Mouse (Mus musculus) heart, adult 11 months (tissue): Measurements from ENCODE around the gene Cpsf4.
"Not testable (repeated sequence)": the region's sequence is repeated elsewhere in the genome, so short reads cannot be mapped to it uniquely, and the experiment has no call there.

Experiments used
- DNase-seq: peaks from one replicate; pipeline ENCODE4 v3.0.0; 2022

Cpsf4 gene

DNA sequence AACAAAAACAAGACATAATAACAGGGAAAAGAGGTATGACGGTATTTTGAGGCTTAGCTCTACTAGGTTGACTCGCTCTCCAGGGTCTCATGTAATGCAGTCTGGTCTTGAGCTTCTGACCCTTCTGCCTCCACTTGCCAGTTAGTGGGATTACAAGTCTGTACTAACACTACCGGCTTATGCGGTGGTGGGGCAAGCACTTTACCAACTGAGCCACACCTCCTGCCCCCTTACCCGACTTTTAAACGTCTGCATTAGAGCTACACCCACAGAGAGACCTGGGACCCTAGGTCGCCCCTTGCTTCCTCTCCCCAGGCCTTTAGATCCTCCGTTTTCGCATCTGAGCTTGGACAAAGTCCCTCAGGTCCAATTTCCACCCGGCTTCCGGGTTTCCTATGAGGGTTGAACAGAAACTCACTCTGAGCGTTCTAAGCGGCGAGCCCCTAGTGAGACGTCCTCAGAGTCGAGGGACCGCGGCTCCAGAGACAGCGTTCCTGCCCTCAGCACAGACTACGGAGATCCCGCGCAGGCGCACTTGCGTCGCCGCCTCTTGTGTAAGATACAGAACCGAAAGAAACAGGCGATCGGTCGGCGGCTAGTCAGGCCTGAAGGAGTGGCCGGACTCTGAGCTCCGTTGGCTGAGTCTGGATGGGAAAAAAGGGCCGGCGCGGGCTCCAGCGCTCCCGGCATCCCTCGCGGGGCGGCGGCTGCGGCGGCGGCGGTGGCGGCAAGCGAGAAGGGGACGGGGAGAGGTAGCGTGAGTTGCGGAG lies at the start of gene Cpsf4, which contains the start of gene Ptcd1:
Gene Cpsf4, plus strand, starts transcription at position 678 of the 770 bp plus-strand sequence.
Gene Ptcd1, minus strand, starts transcription at position 573 of the 770 bp plus-strand sequence.
- peak; percentile 100 for DNase-seq

- peak; percentile 94 for DNase-seq
Measured at GRCm38 (mm10) chr5:145118005-145118404, 49.0 kb upstream of the Cpsf4 start.

DNA sequence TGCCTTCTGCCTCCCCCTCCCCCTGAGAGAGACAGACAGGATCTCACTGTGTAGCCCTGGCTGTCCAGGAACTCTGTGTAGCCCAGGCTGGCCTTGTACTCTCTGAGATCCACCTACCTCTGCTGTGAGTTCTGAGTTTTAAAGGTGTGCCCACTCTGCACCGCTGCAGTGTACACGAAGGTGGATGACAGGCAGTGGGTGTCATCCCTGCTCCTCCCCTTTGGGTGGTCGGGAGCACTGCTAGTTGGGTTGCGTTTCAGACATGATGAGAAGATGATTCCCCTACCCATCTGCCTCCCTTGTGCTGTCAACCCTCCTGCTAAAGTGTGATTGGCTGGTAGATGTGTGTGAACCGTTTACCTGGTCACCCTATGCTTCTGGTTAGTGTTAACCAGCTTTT lies 48.6 kb upstream of the Cpsf4 start:
- peak; percentile 91 for DNase-seq

GRCm38 (mm10) chr5:145119385-145119784 lies 47.6 kb upstream of the Cpsf4 start:
- DNase-seq = no peak

DNA sequence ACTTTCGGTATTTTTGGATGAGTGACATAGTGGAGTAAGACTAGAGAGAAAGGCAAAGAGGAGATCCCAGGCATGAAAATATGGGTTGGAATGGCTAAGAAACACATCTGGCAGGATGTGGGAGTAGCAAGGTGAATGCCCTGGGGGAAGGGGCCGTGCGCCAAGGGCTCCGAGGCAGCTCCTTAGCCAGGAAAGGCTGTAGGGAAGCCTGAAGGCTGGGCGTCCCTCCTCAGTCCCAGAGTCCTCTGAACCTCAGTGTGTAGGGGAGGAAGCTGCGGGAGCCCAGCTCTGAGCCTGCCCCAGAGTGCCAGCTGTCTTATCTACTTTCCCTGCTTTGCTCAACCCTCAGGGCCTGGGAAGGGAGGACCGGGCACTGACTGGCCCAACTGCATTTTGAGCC lies 46.1 kb upstream of the Cpsf4 start:
- DNase-seq = peak; percentile 93

- peak; percentile 86 for DNase-seq
Measured at GRCm38 (mm10) chr5:145123396-145123795, 43.6 kb upstream of the Cpsf4 start.

- DNase-seq = peak; percentile 90
Measured at GRCm38 (mm10) chr5:145126580-145126979, 40.4 kb upstream of the Cpsf4 start.

- no peak for DNase-seq
Measured at GRCm38 (mm10) chr5:145129124-145129523, 37.9 kb upstream of the Cpsf4 start.

DNA sequence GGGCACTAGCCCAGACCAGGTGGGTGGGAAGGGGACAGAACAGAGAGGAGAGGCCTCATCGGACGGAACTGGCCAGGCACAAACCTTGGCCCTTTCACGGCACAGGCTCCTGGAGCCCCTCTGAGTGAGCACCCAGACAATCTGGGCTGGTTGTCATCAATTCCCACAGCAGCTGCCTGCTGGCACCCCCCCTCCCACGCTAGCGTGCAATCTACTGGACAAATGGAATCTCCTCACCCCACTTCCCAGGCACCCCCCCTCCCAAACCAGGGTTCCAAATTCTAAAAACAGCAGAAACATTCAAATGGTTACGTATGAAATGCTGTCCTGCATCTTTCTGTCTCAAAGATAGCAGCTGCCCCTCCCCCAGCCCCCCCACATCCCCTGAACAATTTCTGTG lies 37.2 kb upstream of the Cpsf4 start:
- not testable (repeated sequence) for DNase-seq

GRCm38 (mm10) chr5:145130191-145130590 lies 36.8 kb upstream of the Cpsf4 start:
- peak; percentile 95 for DNase-seq

DNA sequence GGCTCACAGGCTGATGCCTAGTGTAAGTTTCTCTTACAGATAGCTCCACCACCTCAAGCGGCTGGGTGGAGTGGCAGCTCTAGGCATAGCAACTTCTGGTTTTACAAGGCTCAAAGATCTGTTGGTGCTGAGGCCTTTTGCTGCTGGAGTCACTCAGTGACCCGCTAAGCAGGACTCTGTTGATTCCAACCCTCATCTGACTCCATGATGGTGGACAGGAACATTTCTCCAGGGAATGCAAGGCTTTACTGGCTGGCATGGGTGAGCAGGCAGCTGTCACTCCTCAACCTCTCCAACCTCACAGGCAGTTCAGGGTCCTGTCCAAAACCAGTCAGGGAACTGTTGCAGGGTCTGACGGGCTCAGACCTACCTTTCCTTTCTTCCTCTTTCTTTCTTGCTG lies 36.0 kb upstream of the Cpsf4 start:
- no peak for DNase-seq

DNA sequence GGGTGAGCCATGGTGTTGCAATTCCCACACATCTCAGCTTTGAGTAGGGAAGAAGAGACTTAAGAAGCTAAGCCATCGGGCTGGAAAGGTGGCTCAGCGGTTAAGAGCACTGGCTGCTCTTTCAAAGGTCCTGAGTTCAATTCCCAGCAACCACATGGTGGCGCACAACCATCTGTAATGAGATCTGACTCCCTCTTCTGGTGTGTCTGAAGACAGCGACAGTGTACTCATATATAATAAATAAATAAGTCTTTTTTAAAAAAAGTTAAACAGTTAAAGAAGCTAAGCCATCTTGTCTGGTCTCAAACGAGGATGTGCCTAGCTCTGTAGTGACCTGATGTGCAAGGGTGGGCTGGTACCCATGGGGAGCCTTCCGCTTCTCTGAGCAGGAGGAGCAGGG lies 33.7 kb upstream of the Cpsf4 start:
- not testable (repeated sequence) for DNase-seq

GRCm38 (mm10) chr5:145138836-145139235 lies 28.2 kb upstream of the Cpsf4 start:
- DNase-seq = no peak

DNA sequence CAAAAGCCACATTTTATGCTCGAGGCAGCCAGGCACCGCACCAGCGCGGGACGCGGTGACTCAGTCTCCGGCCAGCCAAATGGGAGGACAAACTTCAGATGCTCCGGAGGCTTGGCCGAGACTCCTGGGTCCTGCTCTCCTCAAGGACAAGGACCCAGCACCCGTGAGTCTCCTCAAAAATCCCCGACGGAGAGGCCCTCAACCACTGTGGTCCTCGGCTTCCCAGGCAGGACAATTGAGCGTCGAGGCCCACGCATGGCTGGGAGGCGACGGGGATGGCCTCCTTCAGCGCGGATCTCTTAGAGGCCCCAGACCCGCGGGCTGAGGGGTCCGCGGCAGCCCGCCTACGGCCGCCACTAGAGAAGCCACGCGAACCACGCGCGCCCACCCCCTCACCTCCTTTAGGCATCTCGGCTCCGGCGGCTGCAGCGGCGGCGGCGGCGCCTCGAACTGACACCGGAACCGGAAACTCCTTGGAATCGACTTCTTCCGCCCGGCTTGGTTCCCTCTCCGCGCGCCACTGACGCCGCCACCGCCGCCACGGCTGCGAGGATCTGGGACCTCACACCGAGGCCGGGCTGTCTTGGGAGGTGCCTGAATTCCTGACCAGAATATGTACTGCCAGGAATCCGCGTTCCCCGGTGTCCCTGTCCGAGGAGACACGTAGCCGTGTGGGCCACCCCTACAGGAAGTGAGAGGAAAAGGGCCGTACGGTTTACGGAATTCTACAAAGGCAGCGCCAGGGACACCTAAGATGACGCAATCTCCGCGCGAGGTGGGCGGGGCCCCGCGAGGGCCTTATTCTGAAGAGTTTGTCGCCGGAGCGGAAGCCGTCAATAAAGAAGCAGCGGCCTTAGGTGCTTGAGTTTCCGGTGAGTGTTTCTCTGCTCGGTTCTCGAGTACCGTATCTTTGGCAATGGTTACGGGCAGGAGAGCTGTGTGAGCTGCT lies 27.2 kb upstream of the Cpsf4 start, which contains the start of the genes Pdap1 and Bud31:
Gene Pdap1, minus strand, starts transcription at position 668 of the 949 bp plus-strand sequence.
Gene Bud31, plus strand, starts transcription at position 792 of the 949 bp plus-strand sequence.
- peak; percentile 99 for DNase-seq

- peak; percentile 92 for DNase-seq
Measured at GRCm38 (mm10) chr5:145140611-145141010, 26.4 kb upstream of the Cpsf4 start.

DNA sequence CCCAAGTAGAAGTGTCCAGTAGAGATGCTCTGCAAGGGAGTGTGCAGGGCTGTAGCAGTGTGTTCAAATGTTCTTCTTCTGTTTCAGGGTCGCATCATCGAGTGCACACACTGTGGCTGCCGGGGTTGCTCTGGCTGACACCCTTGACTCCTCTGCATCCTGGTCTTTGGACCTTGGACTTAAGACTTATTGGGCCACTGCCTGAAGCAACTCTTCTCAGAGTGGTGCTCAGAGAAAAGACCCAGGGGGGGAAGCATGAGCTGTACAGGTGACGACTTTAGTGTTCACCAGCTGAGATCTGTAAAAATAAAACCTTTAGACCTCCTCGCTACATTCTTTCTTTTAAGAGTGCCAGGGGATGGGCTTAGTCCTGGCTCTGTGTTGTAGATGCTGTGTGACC lies 19.3 kb upstream of the Cpsf4 start:
- DNase-seq = no peak

DNA sequence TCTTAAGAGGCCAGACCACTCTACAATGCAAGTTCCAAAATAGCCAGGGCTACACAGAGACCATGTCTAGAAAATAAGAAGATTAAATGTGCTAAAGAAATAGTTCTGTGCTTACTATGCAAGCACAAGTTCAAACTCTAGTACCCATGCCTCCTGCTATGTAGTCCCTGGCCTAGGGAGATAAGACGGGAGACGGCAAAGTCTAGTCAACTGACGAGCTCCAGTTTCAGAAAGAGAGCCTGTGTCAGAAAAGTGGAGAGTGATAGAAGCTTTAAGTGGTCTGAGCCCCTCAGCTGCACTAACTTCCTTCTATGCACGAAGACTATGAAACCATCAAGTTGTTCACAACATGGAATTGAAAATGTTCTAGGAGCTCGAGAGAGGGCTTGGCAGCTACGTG lies 17.7 kb upstream of the Cpsf4 start:
- no peak for DNase-seq

DNA sequence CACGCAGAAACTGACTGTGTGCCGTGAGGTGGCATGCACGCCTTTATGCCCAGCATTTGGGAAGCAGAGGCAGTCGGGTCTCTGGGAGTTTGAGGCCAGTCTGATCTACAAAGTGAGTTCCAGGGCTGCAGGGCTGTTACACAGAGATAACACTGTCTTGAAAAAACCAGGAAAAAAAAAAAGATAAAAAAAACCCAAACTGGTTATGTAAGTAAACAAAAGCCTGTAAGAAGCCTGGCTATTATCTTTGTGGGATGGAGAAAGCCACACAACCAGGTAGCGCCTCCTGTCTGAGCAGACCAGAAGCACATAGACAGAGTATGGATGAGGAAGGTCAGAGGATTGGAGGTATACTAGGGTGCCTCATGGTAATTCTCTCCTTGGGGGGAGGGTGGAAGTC lies 14.3 kb upstream of the Cpsf4 start:
- no peak for DNase-seq

GRCm38 (mm10) chr5:145161361-145161760 lies 5.7 kb upstream of the Cpsf4 start:
- no peak for DNase-seq

- peak; percentile 85 for DNase-seq
Measured at GRCm38 (mm10) chr5:145164710-145165109, 2.3 kb upstream of the Cpsf4 start.

GRCm38 (mm10) chr5:145165184-145165583 lies 1.8 kb upstream of the Cpsf4 start:
- peak; percentile 92 for DNase-seq

DNA sequence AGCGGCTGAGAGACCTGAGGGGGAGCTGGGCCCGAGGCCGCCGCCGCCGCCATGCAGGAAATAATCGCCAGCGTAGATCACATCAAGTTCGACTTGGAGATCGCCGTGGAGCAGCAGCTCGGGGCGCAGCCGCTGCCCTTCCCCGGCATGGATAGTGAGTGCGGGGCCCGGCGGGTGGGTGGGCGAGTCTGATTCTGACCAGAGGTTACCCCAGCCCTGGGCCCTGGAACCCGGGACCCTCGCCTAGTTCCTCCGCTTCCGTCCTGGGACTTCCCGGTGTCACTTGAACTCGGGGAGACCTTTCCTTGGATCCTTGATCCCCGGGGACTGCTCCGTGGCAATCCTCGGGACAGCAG lies 271 bp downstream of the Cpsf4 start:
- no peak for DNase-seq

DNA sequence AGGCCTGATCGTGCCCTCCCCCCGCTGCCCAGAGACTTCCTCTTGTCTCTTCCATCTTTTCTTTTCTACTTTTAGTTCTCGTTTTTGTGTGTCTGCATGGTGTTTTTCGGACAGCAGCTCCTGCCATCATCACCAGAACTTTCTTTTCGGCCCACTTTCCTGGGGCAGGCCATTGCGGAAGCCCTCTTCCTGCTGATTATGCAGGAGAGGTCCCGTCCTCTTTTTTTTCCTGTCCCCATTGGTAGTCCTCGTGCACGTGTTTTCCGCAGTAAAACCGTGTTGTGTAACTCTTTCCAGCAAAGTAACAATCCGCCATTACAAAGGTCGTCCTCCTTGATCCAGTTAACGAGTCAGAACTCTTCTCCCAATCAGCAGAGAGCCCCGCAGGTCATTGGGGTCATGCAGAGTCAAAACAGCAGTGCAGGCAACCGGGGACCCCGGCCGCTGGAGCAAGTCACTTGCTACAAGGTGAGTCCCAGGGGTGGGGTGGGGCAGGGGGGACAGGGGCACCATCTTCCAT lies 11.5 kb downstream of the Cpsf4 start:
- peak; percentile 95 for DNase-seq
